Comparison of ENCODE assay signal across 8 mouse cellular contexts in genomic region chr2:163596057-163596872, GRCm38 (mm10). TPM values are rescaled to one million over a fixed set of nuclear protein-coding genes. Genes with fewer than 3 reads are reported as not detected.
A peak's percentile ranks its signal among the peaks of the same experiment; 100 is the strongest.
DNase-seq lines count a peak whose midpoint lies in the region; ATAC-seq and TF ChIP-seq lines count a peak whose summit lies in the region.

No protein-coding gene starts in this region.

- no peaks in the 10 kb centered on the region for H3K9me3 ChIP-seq in forebrain, embryonic 16.5 days (ENCODE audit: control insufficient read depth, low read length)

- H3K36me3 ChIP-seq in small intestine, adult 2 months (ENCODE audit: control insufficient read depth, insufficient read depth, low read length) = no peaks in the 10 kb centered on the region
- no peaks in the 10 kb centered on the region for H3K36me3 ChIP-seq in forebrain, embryonic 16.5 days (ENCODE audit: control insufficient read depth, insufficient read depth)

- H3K9ac ChIP-seq in forebrain, embryonic 16.5 days (replicated peaks; ENCODE audit: low read depth, low read length) = no peak overlapping the region

- peaks cover 34% of the 10 kb centered on the region for H3K4me1 ChIP-seq in small intestine, adult 2 months (ENCODE audit: control insufficient read depth, insufficient read depth, insufficient read length, low read length)
- H3K4me1 ChIP-seq in forebrain, embryonic 16.5 days (replicated peaks; ENCODE audit: control insufficient read depth, insufficient read depth, low read length) = no peaks in the 10 kb centered on the region

- no peak overlapping the region for H3K4me3 ChIP-seq in small intestine, adult 2 months (ENCODE audit: low read depth, low read length)
- H3K4me3 ChIP-seq in forebrain, embryonic 16.5 days (replicated peaks; ENCODE audit: low read length) = no peak overlapping the region

- no peak overlapping the region for H3K4me2 ChIP-seq in forebrain, embryonic 16.5 days (ENCODE audit: low read length)

- peak overlapping the region; percentile 93 for H3K27ac ChIP-seq in small intestine, adult 2 months (ENCODE audit: insufficient read depth, low read depth, low read length)
- no peak overlapping the region for H3K27ac ChIP-seq in forebrain, embryonic 16.5 days (ENCODE audit: low read length)

- TF ChIP-seq CTCF in small intestine, adult 2 months (IDR thresholded peaks at IDR 0.05; ENCODE audit: extremely low read depth, insufficient read length, insufficient replicate concordance, low read depth, low read length) = no peak

- ATAC-seq in forebrain, embryonic 16.5 days = no peak

- WGBS in small intestine, adult 2 months = 30% methylated on average over 13 of the region's 13 CpGs
- WGBS in forebrain, embryonic 16.5 days = 80% methylated on average over 13 of the region's 13 CpGs

- DNase-seq in 3T3-L1 (ENCODE audit: low read depth, low spot score) = peak; percentile 61
- peak; percentile 54 for DNase-seq in NIH3T3 (ENCODE audit: low read depth)
- peak; percentile 90 to 94 for DNase-seq in heart, adult 9 months (ENCODE audit: low spot score in 2 of 2)
- peak; percentile 91 for DNase-seq in kidney, postnatal 14 days
- DNase-seq in cerebellum, postnatal 36 days = no peak
- DNase-seq in yolk sac, embryonic 10.5 days (ENCODE audit: low spot score) = no peak

- no peak for TF ChIP-seq POLR2A in small intestine, adult 2 months (IDR thresholded peaks at IDR 0.05; ENCODE audit: low read depth, low read length)

- H3K27me3 ChIP-seq in small intestine, adult 2 months (ENCODE audit: control insufficient read depth, insufficient read depth, low read length) = no peaks in the 10 kb centered on the region
- H3K27me3 ChIP-seq in forebrain, embryonic 16.5 days (replicated peaks; ENCODE audit: control insufficient read depth, insufficient read depth, low read length) = 0 out of 2 replicates have a peak, but pooled peaks cover 2% of the 10 kb centered on the region

RNA-seq across cellular contexts. Expression of gene Ttpal, which starts 5.8 kb away (rescaled TPM):
- polyA plus RNA-seq in small intestine, adult 2 months (2012; rRNA removed) = 8.3 and 16.0 TPM in 2 replicates
- 44.1 and 46.4 TPM in 2 replicates for polyA plus RNA-seq in forebrain, embryonic 16.5 days (2015; fragmentation: Nextera tagmentation; extraction: Ambion mirVana)

RNA-seq across cellular contexts. Expression of gene Serinc3, which starts 48.7 kb away (rescaled TPM):
- 121 and 262 TPM in 2 replicates for polyA plus RNA-seq in small intestine, adult 2 months (2012; rRNA removed)
- 31.4 and 34.3 TPM in 2 replicates for polyA plus RNA-seq in forebrain, embryonic 16.5 days (2015; fragmentation: Nextera tagmentation; extraction: Ambion mirVana)

Comparison
In these comparisons a context has a peak if more than half of its experiments do, and no peak if none do; other contexts are left out.
1. DNase-seq: peak in 3T3-L1 (single experiment), NIH3T3 (single experiment), heart, adult 9 months (2 of 2) and kidney, postnatal 14 days (single experiment); none in cerebellum, postnatal 36 days (0 of 2) and yolk sac, embryonic 10.5 days (single experiment).